Mouse (Mus musculus): ENCODE data around the gene Gm10518. TPM values are rescaled to one million over a fixed set of nuclear protein-coding genes. Genes with fewer than 3 reads are reported as not detected.

Gm10518 gene
- polyA plus RNA-seq (2012; rRNA removed), result not detected in 2 replicates

GRCm38 (mm10) chr1:179802610-179803512 is at the start of gene Gm10518:
TSS of gene Gm10518 (plus strand) at chr1:179803376.
- DNase-seq (ENCODE audit: low read depth), result no peak
- TF ChIP-seq CTCF (IDR thresholded peaks at IDR 0.05; ENCODE audit: borderline replicate concordance, extremely low read depth, insufficient read depth, insufficient read length) (no peak), POLR2A (IDR thresholded peaks at IDR 0.05; ENCODE audit: borderline replicate concordance, extremely low read depth, insufficient read depth, insufficient read length, poor library complexity, severe bottlenecking) (no peak)

- TF ChIP-seq CTCF (IDR thresholded peaks at IDR 0.05; ENCODE audit: borderline replicate concordance, extremely low read depth, insufficient read depth, insufficient read length), result no peak
- no peak for TF ChIP-seq POLR2A (IDR thresholded peaks at IDR 0.05; ENCODE audit: borderline replicate concordance, extremely low read depth, insufficient read depth, insufficient read length, poor library complexity, severe bottlenecking)
Observed at GRCm38 (mm10) chr1:179756477-179756876, 46.7 kb upstream of the Gm10518 start.

GRCm38 (mm10) chr1:179760086-179760485 is 43.1 kb upstream of the Gm10518 start:
- no peak for TF ChIP-seq POLR2A (IDR thresholded peaks at IDR 0.05; ENCODE audit: borderline replicate concordance, extremely low read depth, insufficient read depth, insufficient read length, poor library complexity, severe bottlenecking)
- TF ChIP-seq CTCF (IDR thresholded peaks at IDR 0.05; ENCODE audit: borderline replicate concordance, extremely low read depth, insufficient read depth, insufficient read length), result no peak
- no peak for DNase-seq (ENCODE audit: low read depth)

More at GRCm38 (mm10) chr1:179756477-179756876, 46.7 kb upstream of the Gm10518 start:
- no peak for DNase-seq (ENCODE audit: low read depth)

- DNase-seq (ENCODE audit: low read depth), result no peak
- no peak for TF ChIP-seq POLR2A (IDR thresholded peaks at IDR 0.05; ENCODE audit: borderline replicate concordance, extremely low read depth, insufficient read depth, insufficient read length, poor library complexity, severe bottlenecking)
- no peak for TF ChIP-seq CTCF (IDR thresholded peaks at IDR 0.05; ENCODE audit: borderline replicate concordance, extremely low read depth, insufficient read depth, insufficient read length)
Observed at GRCm38 (mm10) chr1:179760553-179760952, 42.6 kb upstream of the Gm10518 start.

GRCm38 (mm10) chr1:179776831-179777230 is 26.3 kb upstream of the Gm10518 start:
- DNase-seq (ENCODE audit: low read depth), result no peak
- no peak for TF ChIP-seq POLR2A (IDR thresholded peaks at IDR 0.05; ENCODE audit: borderline replicate concordance, extremely low read depth, insufficient read depth, insufficient read length, poor library complexity, severe bottlenecking)
- no peak for TF ChIP-seq CTCF (IDR thresholded peaks at IDR 0.05; ENCODE audit: borderline replicate concordance, extremely low read depth, insufficient read depth, insufficient read length)

GRCm38 (mm10) chr1:179784098-179784497 is 19.1 kb upstream of the Gm10518 start:
- TF ChIP-seq CTCF (IDR thresholded peaks at IDR 0.05; ENCODE audit: borderline replicate concordance, extremely low read depth, insufficient read depth, insufficient read length) (no peak), POLR2A (IDR thresholded peaks at IDR 0.05; ENCODE audit: borderline replicate concordance, extremely low read depth, insufficient read depth, insufficient read length, poor library complexity, severe bottlenecking) (no peak)
- DNase-seq (ENCODE audit: low read depth), result no peak

GRCm38 (mm10) chr1:179785502-179785901 is 17.7 kb upstream of the Gm10518 start:
- no peak for DNase-seq (ENCODE audit: low read depth)
- TF ChIP-seq CTCF (IDR thresholded peaks at IDR 0.05; ENCODE audit: borderline replicate concordance, extremely low read depth, insufficient read depth, insufficient read length), result no peak

- TF ChIP-seq POLR2A (IDR thresholded peaks at IDR 0.05; ENCODE audit: borderline replicate concordance, extremely low read depth, insufficient read depth, insufficient read length, poor library complexity, severe bottlenecking), result no peak
- no peak for TF ChIP-seq CTCF (IDR thresholded peaks at IDR 0.05; ENCODE audit: borderline replicate concordance, extremely low read depth, insufficient read depth, insufficient read length)
- no peak for DNase-seq (ENCODE audit: low read depth)
Observed at GRCm38 (mm10) chr1:179787281-179787680, 15.9 kb upstream of the Gm10518 start.

GRCm38 (mm10) chr1:179798794-179799193 is 4.4 kb upstream of the Gm10518 start:
- TF ChIP-seq POLR2A (IDR thresholded peaks at IDR 0.05; ENCODE audit: borderline replicate concordance, extremely low read depth, insufficient read depth, insufficient read length, poor library complexity, severe bottlenecking) (no peak), CTCF (IDR thresholded peaks at IDR 0.05; ENCODE audit: borderline replicate concordance, extremely low read depth, insufficient read depth, insufficient read length) (no peak)
- no peak for DNase-seq (ENCODE audit: low read depth)

GRCm38 (mm10) chr1:179803513-179804139 is 450 bp downstream of the Gm10518 start, which contains the start of gene Ahctf1:
TSS of gene Ahctf1 (minus strand) at chr1:179803680.
- TF ChIP-seq POLR2A (IDR thresholded peaks at IDR 0.05; ENCODE audit: borderline replicate concordance, extremely low read depth, insufficient read depth, insufficient read length, poor library complexity, severe bottlenecking) (peak; percentile 91), CTCF (IDR thresholded peaks at IDR 0.05; ENCODE audit: borderline replicate concordance, extremely low read depth, insufficient read depth, insufficient read length) (0 out of 2 replicates have a peak, but pooled peaks have one; percentile 1)
- DNase-seq (ENCODE audit: low read depth), result peak; percentile 100

- no peak for DNase-seq (ENCODE audit: low read depth)
- no peak for TF ChIP-seq POLR2A (IDR thresholded peaks at IDR 0.05; ENCODE audit: borderline replicate concordance, extremely low read depth, insufficient read depth, insufficient read length, poor library complexity, severe bottlenecking)
- TF ChIP-seq CTCF (IDR thresholded peaks at IDR 0.05; ENCODE audit: borderline replicate concordance, extremely low read depth, insufficient read depth, insufficient read length), result no peak
Observed at GRCm38 (mm10) chr1:179804140-179804881, 1.1 kb downstream of the Gm10518 start.

Data from brain, embryonic 14.5 days (tissue).